Mouse (Mus musculus) intestine, embryonic 14.5 days (tissue): ENCODE data around the gene Zfp398. TPM values are rescaled to one million over a fixed set of nuclear protein-coding genes. Genes with fewer than 3 reads are reported as not detected.
"Not testable (repeated sequence)": the region's sequence is repeated elsewhere in the genome, so short reads cannot be mapped to it uniquely, and the experiment has no call there.

Source experiments
- ATAC-seq: fragments of 200-750 bp; cut with Nextera tagmentation; replicated peaks from 2 replicates; pipeline ENCODE4 v1.8.0; 2017; ENCODE audit warnings: low read depth, moderate number of reproducible peaks, moderate TSS enrichment, moderate library complexity; ENCODE audit not compliant: low FRiP score, low TSS enrichment
- DNase-seq: peaks from one replicate; pipeline ENCODE4 v3.0.0-alpha.2; 2018; ENCODE audit warnings: low spot score
- H3K27ac ChIP-seq: fragments of 300-500 bp; sonication (generic); 2 replicates; pipeline ENCODE4 v1.5.1; 2014; ENCODE audit warnings: low read depth, mild to moderate bottlenecking, control low read depth
- H3K27me3 ChIP-seq: fragments of 300-500 bp; sonication (generic); replicated peaks from 2 replicates; pipeline ENCODE4 v1.6.1; 2014; ENCODE audit warnings: low read length, control low read depth; ENCODE audit not compliant: control insufficient read depth, insufficient read depth
- H3K36me3 ChIP-seq: fragments of 300-500 bp; sonication (generic); 2 replicates; pipeline ENCODE4 v1.6.1; 2014; ENCODE audit warnings: low read length, control low read depth; ENCODE audit not compliant: control insufficient read depth, insufficient read depth
- H3K4me1 ChIP-seq: fragments of 300-500 bp; sonication (generic); replicated peaks from 2 replicates; pipeline ENCODE4 v1.6.1; 2014; ENCODE audit warnings: low read length, control low read depth, mixed read lengths; ENCODE audit not compliant: control insufficient read depth, insufficient read depth
- H3K4me2 ChIP-seq: fragments of 300-500 bp; sonication (generic); 2 replicates; pipeline ENCODE4 v1.6.1; 2014; ENCODE audit warnings: low read length
- H3K4me3 ChIP-seq: fragments of 300-500 bp; sonication (generic); 2 replicates; pipeline ENCODE4 v1.5.1; 2014; ENCODE audit warnings: low read depth, low read length, control low read depth, mixed read lengths
- H3K9ac ChIP-seq: fragments of 300-500 bp; sonication (generic); 2 replicates; pipeline ENCODE4 v1.6.1; 2014; ENCODE audit warnings: mild to moderate bottlenecking, low read length
- H3K9me3 ChIP-seq: fragments of 300-500 bp; sonication (generic); 2 replicates; pipeline ENCODE4 v1.6.1; 2016; ENCODE audit warnings: low read length, control low read depth; ENCODE audit not compliant: control insufficient read depth
- WGBS: fragments of 180-500 bp; shearing (Covaris S2); extraction: QIAGEN DNeasy Blood & Tissue Kit; methylation state at CpG from one replicate; pipeline ENCODE4 v1.1.7; 2014; 5-methylcytosine and 5-hydroxymethylcytosine counted together
- polyA plus RNA-seq: library from polyadenylated mRNA; unstranded; fragments of >200 nt; fragmentation: Nextera tagmentation; extraction: Ambion mirVana; gene quantifications from 2 replicates; pipeline ENCODE4 v1.2.1, GENCODE M21; 2014

Zfp398 gene
- polyA plus RNA-seq, 1 experiment from 2014 or later: 9.0 TPM

- no peak overlapping the region for H3K4me3 ChIP-seq
- no peaks in the 10 kb centered on the region for H3K27me3 ChIP-seq
- WGBS: 96% methylated on average over 6 of the region's 6 CpGs
- no peak overlapping the region for H3K27ac ChIP-seq
- no peak for DNase-seq
- H3K9me3 ChIP-seq: no peaks in the 10 kb centered on the region
- no peak overlapping the region for H3K9ac ChIP-seq
- no peak overlapping the region for H3K4me2 ChIP-seq
- no peaks in the 10 kb centered on the region for H3K4me1 ChIP-seq
- H3K36me3 ChIP-seq: peaks cover 28% of the 10 kb centered on the region
- no peak for ATAC-seq
Measured at GRCm38 (mm10) chr6:47857241-47857640, 21.8 kb downstream of the Zfp398 start.

- DNase-seq, H3K9me3 ChIP-seq, H3K4me3 ChIP-seq, H3K9ac ChIP-seq, H3K4me2 ChIP-seq, H3K27me3 ChIP-seq, ATAC-seq, H3K4me1 ChIP-seq, H3K27ac ChIP-seq: not testable (repeated sequence)
- WGBS: 78% methylated on average over 3 of the region's 3 CpGs
- H3K36me3 ChIP-seq: peaks cover 30% of the 10 kb centered on the region
Measured at GRCm38 (mm10) chr6:47857729-47858128, 22.3 kb downstream of the Zfp398 start.

- Histone ChIP-seq H3K4me1 (no peaks in the 10 kb centered on the region), H3K9me3 (no peaks in the 10 kb centered on the region), H3K4me2 (no peak overlapping the region), H3K27me3 (no peaks in the 10 kb centered on the region), H3K4me3 (no peak overlapping the region), H3K27ac (no peak overlapping the region), H3K36me3 (peaks cover 4% of the 10 kb centered on the region; the same call in 1 of the 2 replicates), H3K9ac (no peak overlapping the region)
- ATAC-seq: no peak
- DNase-seq: no peak
- 90% methylated on average over 5 of the region's 5 CpGs for WGBS
Measured at GRCm38 (mm10) chr6:47872266-47872665, 36.8 kb downstream of the Zfp398 start.

GRCm38 (mm10) chr6:47877058-47877457, 41.6 kb downstream of the Zfp398 start, which contains the start of gene Zfp282:
Gene Zfp282 (plus strand): TSS chr6:47877204.
- WGBS: 7% methylated on average over 9 of the region's 9 CpGs
- H3K27ac ChIP-seq: peak within 1 kb of the TSS; percentile 94

GRCm38 (mm10) chr6:47877461-47878132, 42.1 kb downstream of the Zfp398 start:
- peak; percentile 93 for ATAC-seq
- peak; percentile 94 for DNase-seq
- Histone ChIP-seq H3K36me3 (peaks cover 28% of the 10 kb centered on the region), H3K27me3 (no peaks in the 10 kb centered on the region), H3K4me2 (peak overlapping the region; percentile 85), H3K9ac (peak overlapping the region; percentile 80), H3K4me3 (peak overlapping the region; percentile 79), H3K9me3 (no peaks in the 10 kb centered on the region), H3K4me1 (peaks cover 12% of the 10 kb centered on the region), H3K27ac (peak overlapping the region; percentile 94)
- WGBS: under 1% methylated on average over 66 of the region's 71 CpGs

More at GRCm38 (mm10) chr6:47877058-47877457, 41.6 kb downstream of the Zfp398 start, which contains the start of gene Zfp282:
- DNase-seq (no peak), ATAC-seq (no peak)
- peak within 1 kb of the TSS; percentile 80 for H3K9ac ChIP-seq
- no peaks in the 10 kb centered on the region for H3K9me3 ChIP-seq
- peaks cover 24% of the 10 kb centered on the region for H3K36me3 ChIP-seq
- H3K4me1 ChIP-seq: peaks cover 12% of the 10 kb centered on the region
- no peaks in the 10 kb centered on the region for H3K27me3 ChIP-seq
- H3K4me2 ChIP-seq: peak within 1 kb of the TSS; percentile 85
- peak within 1 kb of the TSS; percentile 79 for H3K4me3 ChIP-seq

GRCm38 (mm10) chr6:47878133-47878514, 42.7 kb downstream of the Zfp398 start:
- Histone ChIP-seq H3K27me3 (no peaks in the 10 kb centered on the region), H3K4me2 (peak overlapping the region; percentile 85), H3K9ac (peak overlapping the region; percentile 80), H3K36me3 (peaks cover 33% of the 10 kb centered on the region), H3K4me1 (peaks cover 12% of the 10 kb centered on the region), H3K27ac (peak overlapping the region; percentile 94), H3K4me3 (peak overlapping the region; percentile 79), H3K9me3 (no peaks in the 10 kb centered on the region)
- 2% methylated on average over 11 of the region's 11 CpGs for WGBS
- peak; percentile 74 for DNase-seq
- no peak for ATAC-seq

- Histone ChIP-seq H3K9me3 (no peaks in the 10 kb centered on the region), H3K4me3 (peak overlapping the region; percentile 79), H3K27ac (peak overlapping the region; percentile 94; the same call in 1 of the 2 replicates), H3K36me3 (peaks cover 38% of the 10 kb centered on the region), H3K27me3 (no peaks in the 10 kb centered on the region), H3K9ac (peak overlapping the region; percentile 80), H3K4me2 (peak overlapping the region; percentile 85), H3K4me1 (peaks cover 12% of the 10 kb centered on the region)
- 31% methylated on average over 3 of the region's 3 CpGs for WGBS
- DNase-seq (peak; percentile 54), ATAC-seq (no peak)
Measured at GRCm38 (mm10) chr6:47878593-47878992, 43.1 kb downstream of the Zfp398 start.

GRCm38 (mm10) chr6:47879049-47879716, 43.7 kb downstream of the Zfp398 start:
- H3K9ac ChIP-seq: peak overlapping the region; percentile 80
- 69% methylated on average over 4 of the region's 4 CpGs for WGBS
- no peak for ATAC-seq

More at GRCm38 (mm10) chr6:47879049-47879716, 43.7 kb downstream of the Zfp398 start:
- peaks cover 12% of the 10 kb centered on the region for H3K4me1 ChIP-seq
- H3K4me2 ChIP-seq: peak overlapping the region; percentile 85
- H3K4me3 ChIP-seq: peak overlapping the region; percentile 79
- H3K27me3 ChIP-seq: no peaks in the 10 kb centered on the region
- DNase-seq: no peak
- H3K27ac ChIP-seq: no peak overlapping the region
- no peaks in the 10 kb centered on the region for H3K9me3 ChIP-seq
- peaks cover 44% of the 10 kb centered on the region for H3K36me3 ChIP-seq
